Mouse (Mus musculus): Measurements from ENCODE around the gene Siah3. TPM values are rescaled to one million over a fixed set of nuclear protein-coding genes. Genes with fewer than 3 reads are reported as not detected.
A peak's percentile ranks its signal among the peaks of the same experiment; 100 is the strongest.

Gene Siah3
- 0.10 and 0.12 TPM in 2 replicates for polyA plus RNA-seq (2015; fragmentation: Nextera tagmentation; extraction: Ambion mirVana)

DNA sequence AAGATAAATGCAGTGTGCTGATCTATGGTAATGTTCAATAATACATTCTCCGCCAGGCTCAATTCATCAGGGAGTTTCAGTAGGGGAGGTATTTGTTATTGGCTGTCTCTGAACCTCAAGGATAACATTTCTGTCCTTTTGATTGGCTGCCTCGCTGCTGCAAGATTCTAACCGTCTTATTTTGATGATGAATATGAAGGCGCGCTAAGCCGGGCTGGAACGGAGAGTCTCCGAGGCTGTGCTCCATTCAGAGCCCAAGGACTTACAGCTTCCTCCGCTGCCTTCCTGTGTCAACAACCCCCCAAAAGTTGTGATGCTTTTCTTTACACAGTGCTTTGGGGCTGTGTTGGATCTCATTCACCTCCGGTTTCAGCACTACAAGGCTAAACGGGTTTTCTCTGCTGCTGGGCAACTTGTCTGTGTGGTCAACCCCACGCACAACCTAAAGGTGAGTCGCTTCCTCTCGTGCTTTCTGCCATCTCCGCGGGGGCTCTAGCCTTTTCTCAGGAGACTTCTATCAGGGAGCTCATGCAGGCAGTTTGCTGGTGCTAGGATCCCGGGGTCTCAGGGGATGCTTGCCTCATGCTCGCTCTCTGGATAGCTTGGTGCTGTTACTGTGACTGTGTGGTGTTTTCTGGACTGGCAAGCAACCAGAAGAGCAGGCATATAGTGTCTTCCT is at the start of gene Siah3:
Gene Siah3 (plus strand): TSS at position 240 of the 679 bp plus-strand sequence.
- peak; percentile 27; the same call in 1 of the 2 replicates for ATAC-seq (ENCODE audit: insufficient read depth, low FRiP score)
- no peak within 1 kb of the TSS for H3K27ac ChIP-seq (ENCODE audit: low read length)
- H3K9ac ChIP-seq (ENCODE audit: low read length) = peak within 1 kb of the TSS; percentile 47; the same call in 1 of the 2 replicates
- peaks cover 10% of the 10 kb centered on the region; the same call in 1 of the 2 replicates for H3K4me1 ChIP-seq (ENCODE audit: control insufficient read depth, insufficient read depth, low read length)
- peak within 1 kb of the TSS; percentile 35 for H3K4me3 ChIP-seq (replicated peaks; ENCODE audit: low read length)
- no peaks in the 10 kb centered on the region for H3K36me3 ChIP-seq (ENCODE audit: control insufficient read depth, insufficient read depth, low read length)
- H3K9me3 ChIP-seq (replicated peaks; ENCODE audit: control insufficient read depth, low read length) = no peaks in the 10 kb centered on the region
- WGBS = 9% methylated on average over 18 of the region's 18 CpGs
- 0 out of 2 replicates have a peak, but pooled peaks cover 5% of the 10 kb centered on the region for H3K27me3 ChIP-seq (ENCODE audit: control insufficient read depth, insufficient read depth, low read length)
- H3K4me2 ChIP-seq (ENCODE audit: low read depth, low read length) = peak within 1 kb of the TSS; percentile 54

DNA sequence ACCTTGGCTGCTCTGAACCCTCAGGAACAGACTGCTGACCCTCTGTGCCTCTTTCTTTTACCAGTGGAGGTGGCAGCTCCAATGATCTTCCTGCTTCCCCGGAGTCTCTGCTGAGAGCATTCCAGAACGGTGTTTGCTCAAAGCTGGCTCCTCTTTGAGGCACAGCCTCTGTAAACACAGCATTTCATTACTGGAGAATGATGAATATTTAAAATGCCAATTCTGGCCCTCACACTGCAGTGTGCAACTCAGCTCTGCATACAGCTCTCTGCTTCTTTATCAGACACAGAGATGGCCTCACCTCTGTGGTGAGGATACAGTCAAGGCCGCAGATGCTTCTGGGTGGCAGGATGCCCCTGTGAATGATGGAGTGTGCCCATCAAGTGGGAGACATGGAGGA is 46.0 kb upstream of the Siah3 start:
- WGBS = 54% methylated on average over 3 of the region's 3 CpGs
- H3K27me3 ChIP-seq (ENCODE audit: control insufficient read depth, insufficient read depth, low read length) = no peaks in the 10 kb centered on the region; the same call in 1 of the 2 replicates
- H3K9ac ChIP-seq (ENCODE audit: low read length) = no peak overlapping the region
- no peak overlapping the region for H3K4me2 ChIP-seq (ENCODE audit: low read depth, low read length)
- no peaks in the 10 kb centered on the region for H3K36me3 ChIP-seq (ENCODE audit: control insufficient read depth, insufficient read depth, low read length)
- no peaks in the 10 kb centered on the region for H3K4me1 ChIP-seq (ENCODE audit: control insufficient read depth, insufficient read depth, low read length)
- H3K27ac ChIP-seq (ENCODE audit: low read length) = no peak overlapping the region
- H3K4me3 ChIP-seq (replicated peaks; ENCODE audit: low read length) = no peak overlapping the region
- ATAC-seq (ENCODE audit: insufficient read depth, low FRiP score) = no peak
- H3K9me3 ChIP-seq (replicated peaks; ENCODE audit: control insufficient read depth, low read length) = no peaks in the 10 kb centered on the region

DNA sequence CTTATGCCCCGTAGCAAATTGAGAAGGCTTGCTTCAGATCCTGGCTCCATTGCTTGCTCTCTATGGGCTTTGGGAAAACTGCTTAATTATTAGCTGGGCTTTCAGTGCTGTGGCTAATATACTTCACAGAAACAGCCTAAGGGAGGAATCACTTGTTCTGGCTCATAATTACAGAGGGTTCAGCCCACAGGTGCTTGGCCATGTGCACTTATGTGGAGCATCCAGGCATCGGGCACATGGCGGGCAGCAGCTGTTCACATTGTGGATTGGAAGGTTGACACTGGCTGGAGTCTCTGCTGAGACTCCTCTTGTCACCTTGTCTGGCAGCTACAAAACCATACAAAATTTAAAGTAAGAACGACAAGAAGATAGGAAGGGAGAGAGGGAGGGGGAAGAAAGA is 45.4 kb upstream of the Siah3 start:
- no peak overlapping the region for H3K9ac ChIP-seq (ENCODE audit: low read length)
- H3K4me2 ChIP-seq (ENCODE audit: low read depth, low read length) = no peak overlapping the region
- no peaks in the 10 kb centered on the region for H3K9me3 ChIP-seq (replicated peaks; ENCODE audit: control insufficient read depth, low read length)
- ATAC-seq (ENCODE audit: insufficient read depth, low FRiP score) = no peak
- H3K27me3 ChIP-seq (ENCODE audit: control insufficient read depth, insufficient read depth, low read length) = no peaks in the 10 kb centered on the region; the same call in 1 of the 2 replicates
- H3K27ac ChIP-seq (ENCODE audit: low read length) = no peak overlapping the region
- no peak overlapping the region for H3K4me3 ChIP-seq (replicated peaks; ENCODE audit: low read length)
- H3K4me1 ChIP-seq (ENCODE audit: control insufficient read depth, insufficient read depth, low read length) = no peaks in the 10 kb centered on the region
- H3K36me3 ChIP-seq (ENCODE audit: control insufficient read depth, insufficient read depth, low read length) = no peaks in the 10 kb centered on the region
- 84% methylated on average over 4 of the region's 4 CpGs for WGBS

DNA sequence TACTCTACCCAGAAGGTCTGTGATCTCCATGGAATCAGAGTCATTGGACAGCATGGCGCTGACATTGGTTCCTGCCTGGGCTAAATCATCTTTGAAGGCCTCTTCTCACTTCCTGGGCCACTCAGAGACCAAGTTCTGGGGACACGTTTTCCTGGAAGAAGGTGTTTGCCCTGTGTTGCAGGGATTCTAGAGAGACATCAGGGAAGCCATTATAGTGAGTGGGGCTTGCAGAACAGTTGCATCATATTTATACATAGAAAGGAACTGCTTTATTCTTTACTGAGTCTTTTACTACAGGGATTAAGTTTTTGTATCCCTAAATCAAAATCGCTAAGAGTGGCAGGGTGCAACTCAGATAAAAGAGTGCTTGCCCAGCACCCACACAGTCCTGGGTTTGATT is 37.1 kb upstream of the Siah3 start:
- H3K4me2 ChIP-seq (ENCODE audit: low read depth, low read length) = no peak overlapping the region
- ATAC-seq (ENCODE audit: insufficient read depth, low FRiP score) = no peak
- WGBS = 73% methylated on average over 3 of the region's 3 CpGs

DNA sequence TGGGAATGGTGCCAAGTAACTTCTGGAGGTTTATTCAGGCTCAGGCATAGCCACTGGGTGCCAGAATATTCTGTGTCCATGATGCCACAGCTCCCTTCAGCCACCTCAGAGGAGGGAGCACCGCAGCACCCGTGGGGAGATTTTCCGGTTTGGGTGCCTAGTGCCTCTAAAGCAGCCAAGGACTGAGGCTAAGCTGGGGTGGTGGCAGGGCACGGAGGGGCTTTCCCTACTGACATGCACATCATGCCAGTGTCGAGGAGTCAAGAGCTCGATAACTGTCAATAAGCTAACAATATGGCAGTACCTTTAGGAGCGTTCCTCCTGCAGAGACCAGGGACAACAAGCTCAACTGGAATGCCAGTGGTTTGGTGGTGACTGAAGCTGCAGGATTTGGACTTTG is 35.9 kb upstream of the Siah3 start:
- Histone ChIP-seq H3K27me3 (ENCODE audit: control insufficient read depth, insufficient read depth, low read length) (no peaks in the 10 kb centered on the region), H3K27ac (ENCODE audit: low read length) (no peak overlapping the region), H3K4me2 (ENCODE audit: low read depth, low read length) (no peak overlapping the region), H3K4me1 (ENCODE audit: control insufficient read depth, insufficient read depth, low read length) (no peaks in the 10 kb centered on the region), H3K9ac (ENCODE audit: low read length) (no peak overlapping the region), H3K36me3 (ENCODE audit: control insufficient read depth, insufficient read depth, low read length) (no peaks in the 10 kb centered on the region), H3K4me3 (replicated peaks; ENCODE audit: low read length) (no peak overlapping the region), H3K9me3 (replicated peaks; ENCODE audit: control insufficient read depth, low read length) (no peaks in the 10 kb centered on the region)
- WGBS = 86% methylated on average over 7 of the region's 7 CpGs
- no peak for ATAC-seq (ENCODE audit: insufficient read depth, low FRiP score)

More for the DNA sequence above, 37.1 kb upstream of the Siah3 start:
- no peak overlapping the region for H3K4me3 ChIP-seq (replicated peaks; ENCODE audit: low read length)
- H3K9ac ChIP-seq (ENCODE audit: low read length) = no peak overlapping the region
- no peaks in the 10 kb centered on the region for H3K27me3 ChIP-seq (ENCODE audit: control insufficient read depth, insufficient read depth, low read length)
- no peaks in the 10 kb centered on the region for H3K4me1 ChIP-seq (ENCODE audit: control insufficient read depth, insufficient read depth, low read length)
- no peak overlapping the region for H3K27ac ChIP-seq (ENCODE audit: low read length)
- no peaks in the 10 kb centered on the region for H3K9me3 ChIP-seq (replicated peaks; ENCODE audit: control insufficient read depth, low read length)
- H3K36me3 ChIP-seq (ENCODE audit: control insufficient read depth, insufficient read depth, low read length) = no peaks in the 10 kb centered on the region

DNA sequence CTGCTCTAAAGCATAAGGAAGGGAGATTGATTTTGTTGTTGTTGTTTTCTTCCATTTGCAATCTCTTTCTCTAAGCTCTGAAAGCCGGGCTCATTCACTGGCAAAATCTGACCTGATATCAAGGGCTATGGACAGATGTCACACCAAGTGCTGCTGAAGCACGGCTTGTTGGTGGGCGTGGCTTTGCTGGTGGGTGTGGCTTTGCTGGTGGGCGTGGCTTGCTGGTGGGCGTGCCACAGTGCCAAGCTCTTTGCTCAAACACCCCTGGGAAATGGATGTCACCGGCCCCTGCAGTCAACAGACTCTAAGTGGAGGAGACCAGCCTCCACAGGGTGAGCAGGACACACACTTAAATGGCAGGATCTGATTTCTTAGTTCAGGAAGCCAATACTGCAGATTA is 35.0 kb upstream of the Siah3 start:
- ATAC-seq (ENCODE audit: insufficient read depth, low FRiP score) = no peak
- no peaks in the 10 kb centered on the region for H3K36me3 ChIP-seq (ENCODE audit: control insufficient read depth, insufficient read depth, low read length)
- no peak overlapping the region for H3K4me3 ChIP-seq (replicated peaks; ENCODE audit: low read length)
- no peaks in the 10 kb centered on the region for H3K4me1 ChIP-seq (ENCODE audit: control insufficient read depth, insufficient read depth, low read length)
- no peak overlapping the region for H3K27ac ChIP-seq (ENCODE audit: low read length)
- no peak overlapping the region for H3K9ac ChIP-seq (ENCODE audit: low read length)
- H3K4me2 ChIP-seq (ENCODE audit: low read depth, low read length) = no peak overlapping the region
- WGBS = 52% methylated on average over 6 of the region's 6 CpGs
- H3K27me3 ChIP-seq (ENCODE audit: control insufficient read depth, insufficient read depth, low read length) = no peaks in the 10 kb centered on the region
- H3K9me3 ChIP-seq (replicated peaks; ENCODE audit: control insufficient read depth, low read length) = no peaks in the 10 kb centered on the region

DNA sequence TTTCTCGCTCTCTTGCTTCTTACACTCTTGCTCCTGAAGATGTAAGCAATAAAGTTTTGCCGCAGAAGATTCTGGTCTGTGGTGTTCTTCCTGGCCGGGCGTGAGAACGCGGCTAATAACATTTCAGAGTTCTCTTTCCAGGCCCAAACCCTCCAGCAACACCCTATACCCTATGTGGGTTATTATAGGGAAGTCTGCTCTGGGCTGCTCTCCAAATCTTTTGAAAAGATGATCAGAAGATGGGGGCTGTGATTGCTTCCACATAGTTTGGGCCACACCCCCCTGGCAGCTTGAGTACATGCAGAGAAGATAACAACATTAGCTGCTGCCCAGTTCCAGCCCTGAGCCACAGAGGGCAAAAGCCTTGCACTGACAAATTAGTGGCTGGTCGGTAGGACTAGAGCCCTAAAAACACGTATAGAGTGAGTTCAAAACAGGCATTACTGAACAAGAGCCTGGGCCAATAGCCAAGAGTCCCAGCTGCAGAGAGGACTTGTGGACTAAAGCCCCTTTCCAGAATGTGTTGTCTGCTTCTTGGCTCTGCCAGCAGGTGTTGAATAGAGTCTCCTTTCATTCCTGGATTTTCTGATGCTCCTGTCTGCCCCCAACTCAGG is 24.5 kb upstream of the Siah3 start:
- H3K4me1 ChIP-seq (ENCODE audit: control insufficient read depth, insufficient read depth, low read length) = no peaks in the 10 kb centered on the region

DNA sequence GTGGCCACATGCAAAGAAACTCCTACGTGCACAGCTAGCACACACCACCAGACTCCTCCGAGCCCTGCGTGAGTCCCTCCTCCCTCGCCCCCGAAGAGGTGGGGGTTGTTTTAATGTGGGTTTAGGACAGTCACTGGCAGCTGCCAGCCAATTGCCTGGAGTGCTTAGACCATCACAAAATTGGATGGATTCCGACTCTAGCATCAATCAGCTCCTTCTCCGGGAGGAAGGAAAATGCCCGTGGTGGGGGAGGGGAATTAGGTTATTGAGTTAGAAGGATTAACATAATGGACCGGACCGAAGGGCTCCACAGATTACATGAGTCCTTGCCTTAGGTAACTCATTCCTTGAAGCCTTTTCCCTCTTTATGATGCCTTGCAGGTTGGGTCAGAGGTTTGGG is 22.9 kb upstream of the Siah3 start:
- no peaks in the 10 kb centered on the region for H3K27me3 ChIP-seq (ENCODE audit: control insufficient read depth, insufficient read depth, low read length)
- H3K36me3 ChIP-seq (ENCODE audit: control insufficient read depth, insufficient read depth, low read length) = no peaks in the 10 kb centered on the region
- no peaks in the 10 kb centered on the region for H3K9me3 ChIP-seq (replicated peaks; ENCODE audit: control insufficient read depth, low read length)
- WGBS = 59% methylated on average over 10 of the region's 10 CpGs
- H3K4me1 ChIP-seq (ENCODE audit: control insufficient read depth, insufficient read depth, low read length) = no peaks in the 10 kb centered on the region
- ATAC-seq (ENCODE audit: insufficient read depth, low FRiP score) = no peak
- no peak overlapping the region for H3K27ac ChIP-seq (ENCODE audit: low read length)
- H3K4me2 ChIP-seq (ENCODE audit: low read depth, low read length) = no peak overlapping the region
- H3K4me3 ChIP-seq (replicated peaks; ENCODE audit: low read length) = no peak overlapping the region
- no peak overlapping the region for H3K9ac ChIP-seq (ENCODE audit: low read length)

More for the DNA sequence above, 24.5 kb upstream of the Siah3 start:
- no peak overlapping the region for H3K4me2 ChIP-seq (ENCODE audit: low read depth, low read length)
- no peak overlapping the region for H3K4me3 ChIP-seq (replicated peaks; ENCODE audit: low read length)
- no peaks in the 10 kb centered on the region for H3K9me3 ChIP-seq (replicated peaks; ENCODE audit: control insufficient read depth, low read length)
- H3K27ac ChIP-seq (ENCODE audit: low read length) = no peak overlapping the region
- H3K36me3 ChIP-seq (ENCODE audit: control insufficient read depth, insufficient read depth, low read length) = no peaks in the 10 kb centered on the region
- no peak overlapping the region for H3K9ac ChIP-seq (ENCODE audit: low read length)
- no peak for ATAC-seq (ENCODE audit: insufficient read depth, low FRiP score)
- no peaks in the 10 kb centered on the region for H3K27me3 ChIP-seq (ENCODE audit: control insufficient read depth, insufficient read depth, low read length)
- 84% methylated on average over 7 of the region's 8 CpGs for WGBS

DNA sequence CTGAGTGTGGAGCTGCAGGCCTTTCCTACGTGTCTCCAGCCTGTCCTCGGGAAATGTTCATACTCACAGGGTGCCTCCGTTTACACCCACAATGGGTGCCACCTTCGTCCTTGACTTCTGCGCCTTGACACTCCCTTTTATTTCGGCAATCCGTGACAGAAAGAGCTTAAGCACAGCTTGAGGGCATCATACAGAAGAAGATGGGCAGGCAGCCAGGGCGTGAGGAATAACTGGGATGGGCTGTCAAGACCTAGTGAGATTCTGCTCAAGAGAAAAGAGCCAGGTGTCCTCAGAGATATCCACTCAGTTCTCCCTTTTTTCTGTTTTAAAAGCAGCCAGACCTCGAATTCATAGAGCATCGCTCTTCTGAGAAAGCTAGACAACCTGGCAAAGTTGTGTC is 21.2 kb upstream of the Siah3 start:
- no peaks in the 10 kb centered on the region for H3K27me3 ChIP-seq (ENCODE audit: control insufficient read depth, insufficient read depth, low read length)
- no peak overlapping the region for H3K4me2 ChIP-seq (ENCODE audit: low read depth, low read length)
- no peak overlapping the region for H3K9ac ChIP-seq (ENCODE audit: low read length)
- no peak for ATAC-seq (ENCODE audit: insufficient read depth, low FRiP score)
- no peaks in the 10 kb centered on the region for H3K4me1 ChIP-seq (ENCODE audit: control insufficient read depth, insufficient read depth, low read length)
- H3K9me3 ChIP-seq (replicated peaks; ENCODE audit: control insufficient read depth, low read length) = no peaks in the 10 kb centered on the region
- no peak overlapping the region for H3K4me3 ChIP-seq (replicated peaks; ENCODE audit: low read length)
- no peak overlapping the region for H3K27ac ChIP-seq (ENCODE audit: low read length)
- H3K36me3 ChIP-seq (ENCODE audit: control insufficient read depth, insufficient read depth, low read length) = no peaks in the 10 kb centered on the region
- 56% methylated on average over 10 of the region's 10 CpGs for WGBS
